Mouse (Mus musculus) forebrain, embryonic 12.5 days (tissue): Measurements from ENCODE around the gene Zfp821. TPM values are rescaled to one million over a fixed set of nuclear protein-coding genes. Genes with fewer than 3 reads are reported as not detected.

ENCODE experiments used
- ATAC-seq: fragments of 200-750 bp; cut with Nextera tagmentation; 2 replicates; pipeline ENCODE4 v1.8.0; 2017; ENCODE audit warnings: moderate TSS enrichment; ENCODE audit not compliant: low FRiP score
- H3K27ac ChIP-seq: fragments of 300-500 bp; sonication (generic); 2 replicates; pipeline ENCODE4 v1.5.1; 2016; ENCODE audit warnings: mild to moderate bottlenecking
- H3K27me3 ChIP-seq: fragments of 300-500 bp; sonication (generic); 2 replicates; pipeline ENCODE4 v1.6.1; 2016; ENCODE audit warnings: mild to moderate bottlenecking
- H3K36me3 ChIP-seq: fragments of 300-500 bp; sonication (generic); replicated peaks from 2 replicates; pipeline ENCODE4 v1.6.1; 2016; ENCODE audit warnings: mild to moderate bottlenecking
- H3K4me1 ChIP-seq: fragments of 300-500 bp; sonication (generic); 2 replicates; pipeline ENCODE4 v1.6.1; 2016
- H3K4me2 ChIP-seq: fragments of 300-500 bp; sonication (generic); 2 replicates; pipeline ENCODE4 v1.6.1; 2016; ENCODE audit warnings: mild to moderate bottlenecking, moderate library complexity
- H3K4me3 ChIP-seq: fragments of 300-500 bp; sonication (generic); replicated peaks from 2 replicates; pipeline ENCODE4 v1.5.1; 2016; ENCODE audit warnings: mild to moderate bottlenecking
- H3K9ac ChIP-seq: fragments of 300-500 bp; sonication (generic); 2 replicates; pipeline ENCODE4 v1.6.1; 2016; ENCODE audit warnings: mild to moderate bottlenecking
- H3K9me3 ChIP-seq: fragments of 300-500 bp; sonication (generic); 2 replicates; pipeline ENCODE4 v1.6.1; 2016
- WGBS: fragments of 180-500 bp; shearing (Covaris S2); methylation state at CpG from one replicate; pipeline ENCODE4 v1.1.7; 2016; 5-methylcytosine and 5-hydroxymethylcytosine counted together
- polyA plus RNA-seq: library from polyadenylated mRNA; unstranded; fragments of >200 nt; fragmentation: Nextera tagmentation; extraction: Ambion mirVana; gene quantifications from 2 replicates; pipeline ENCODE4 v1.2.1, GENCODE M21; 2016

Zfp821 gene
- polyA plus RNA-seq, 1 experiment from 2014 or later: 78.5 TPM

- peak; percentile 99 for ATAC-seq
- no peaks in the 10 kb centered on the region for H3K9me3 ChIP-seq
- H3K4me1 ChIP-seq: peaks cover 31% of the 10 kb centered on the region
- peak within 1 kb of the TSS; percentile 95 for H3K9ac ChIP-seq
- WGBS: under 1% methylated on average over 57 of the region's 57 CpGs
- H3K4me3 ChIP-seq: peak within 1 kb of the TSS; percentile 99
- peaks cover 3% of the 10 kb centered on the region; the same call in 1 of the 2 replicates for H3K27me3 ChIP-seq
- H3K36me3 ChIP-seq: 0 out of 2 replicates have a peak, but pooled peaks cover 3% of the 10 kb centered on the region
- peak within 1 kb of the TSS; percentile 79 for H3K4me2 ChIP-seq
- peak within 1 kb of the TSS; percentile 79 for H3K27ac ChIP-seq
Observed at GRCm38 (mm10) chr8:109693146-109693900, 12.0 kb upstream of the Zfp821 start, which contains the start of gene Ist1. Gene Ist1 (minus strand): TSS chr8:109693260.

- H3K4me2 ChIP-seq: peak overlapping the region; percentile 79; the same call in 1 of the 2 replicates
- H3K27ac ChIP-seq: no peak overlapping the region
- no peaks in the 10 kb centered on the region for H3K9me3 ChIP-seq
- H3K27me3 ChIP-seq: peaks cover 4% of the 10 kb centered on the region; the same call in 1 of the 2 replicates
- H3K4me3 ChIP-seq: peak overlapping the region; percentile 99; the same call in 1 of the 2 replicates
- H3K9ac ChIP-seq: no peak overlapping the region
- H3K4me1 ChIP-seq: peaks cover 31% of the 10 kb centered on the region
- 59% methylated on average over 6 of the region's 6 CpGs for WGBS
- no peak for ATAC-seq
- H3K36me3 ChIP-seq: 0 out of 2 replicates have a peak, but pooled peaks cover 3% of the 10 kb centered on the region
Observed at GRCm38 (mm10) chr8:109694154-109694553, 11.2 kb upstream of the Zfp821 start.

- WGBS: 78% methylated on average over 1 of the region's 1 CpGs
Observed at GRCm38 (mm10) chr8:109697754-109698153, 7.6 kb upstream of the Zfp821 start.

GRCm38 (mm10) chr8:109698477-109698876 is 6.9 kb upstream of the Zfp821 start:
- Histone ChIP-seq H3K36me3 (no peaks in the 10 kb centered on the region), H3K27me3 (peaks cover 19% of the 10 kb centered on the region), H3K4me1 (peaks cover 8% of the 10 kb centered on the region), H3K9ac (no peak overlapping the region), H3K27ac (no peak overlapping the region), H3K4me3 (no peak overlapping the region), H3K4me2 (no peak overlapping the region), H3K9me3 (no peaks in the 10 kb centered on the region)
- ATAC-seq: no peak
- WGBS: 86% methylated on average over 3 of the region's 3 CpGs

More at GRCm38 (mm10) chr8:109697754-109698153, 7.6 kb upstream of the Zfp821 start:
- H3K36me3 ChIP-seq: no peaks in the 10 kb centered on the region
- no peak overlapping the region for H3K27ac ChIP-seq
- ATAC-seq: no peak
- no peak overlapping the region for H3K4me2 ChIP-seq
- H3K9me3 ChIP-seq: no peaks in the 10 kb centered on the region
- H3K4me3 ChIP-seq: no peak overlapping the region
- H3K4me1 ChIP-seq: peaks cover 8% of the 10 kb centered on the region
- H3K27me3 ChIP-seq: peaks cover 13% of the 10 kb centered on the region; the same call in 1 of the 2 replicates
- no peak overlapping the region for H3K9ac ChIP-seq

GRCm38 (mm10) chr8:109704565-109705319 is 604 bp upstream of the Zfp821 start:
- H3K27me3 ChIP-seq: peaks cover 25% of the 10 kb centered on the region
- peak; percentile 24; the same call in 1 of the 2 replicates for ATAC-seq

GRCm38 (mm10) chr8:109706076-109706873 is 929 bp downstream of the Zfp821 start:
- H3K36me3 ChIP-seq: peaks cover 37% of the 10 kb centered on the region
- H3K4me2 ChIP-seq: peak overlapping the region; percentile 73
- H3K9me3 ChIP-seq: no peaks in the 10 kb centered on the region
- under 1% methylated on average over 27 of the region's 30 CpGs for WGBS
- H3K9ac ChIP-seq: peak overlapping the region; percentile 99
- ATAC-seq: peak; percentile 30; the same call in 1 of the 2 replicates
- H3K27ac ChIP-seq: peak overlapping the region; percentile 95
- H3K27me3 ChIP-seq: peaks cover 25% of the 10 kb centered on the region
- peak overlapping the region; percentile 87 for H3K4me3 ChIP-seq
- peaks cover 33% of the 10 kb centered on the region for H3K4me1 ChIP-seq

More at GRCm38 (mm10) chr8:109704565-109705319, 604 bp upstream of the Zfp821 start:
- H3K27ac ChIP-seq: no peak overlapping the region
- H3K9ac ChIP-seq: peak overlapping the region; percentile 55
- H3K4me1 ChIP-seq: peaks cover 33% of the 10 kb centered on the region
- no peaks in the 10 kb centered on the region for H3K9me3 ChIP-seq
- H3K4me3 ChIP-seq: peak overlapping the region; percentile 87
- peak overlapping the region; percentile 73 for H3K4me2 ChIP-seq
- H3K36me3 ChIP-seq: peaks cover 22% of the 10 kb centered on the region
- 13% methylated on average over 24 of the region's 24 CpGs for WGBS

GRCm38 (mm10) chr8:109706874-109707237 is 1.5 kb downstream of the Zfp821 start:
- H3K9ac ChIP-seq: peak overlapping the region; percentile 99
- no peak overlapping the region for H3K27ac ChIP-seq
- H3K4me3 ChIP-seq: peak overlapping the region; percentile 87
- peaks cover 43% of the 10 kb centered on the region for H3K36me3 ChIP-seq
- H3K4me1 ChIP-seq: peaks cover 33% of the 10 kb centered on the region
- H3K9me3 ChIP-seq: no peaks in the 10 kb centered on the region
- ATAC-seq: 0 out of 2 replicates have a peak, but pooled peaks have one; percentile 44
- H3K27me3 ChIP-seq: peaks cover 25% of the 10 kb centered on the region
- peak overlapping the region; percentile 73 for H3K4me2 ChIP-seq
- whole genome bisulfite sequencing: 23% methylated on average over 2 of the region's 2 CpGs

GRCm38 (mm10) chr8:109707921-109708320 is 2.6 kb downstream of the Zfp821 start:
- Histone ChIP-seq H3K27ac (no peak overlapping the region), H3K4me2 (peak overlapping the region; percentile 73), H3K4me1 (peaks cover 33% of the 10 kb centered on the region), H3K27me3 (peaks cover 19% of the 10 kb centered on the region), H3K9me3 (no peaks in the 10 kb centered on the region), H3K9ac (0 out of 2 replicates have a peak overlapping the region, but pooled peaks have one; percentile 99), H3K36me3 (peaks cover 53% of the 10 kb centered on the region), H3K4me3 (no peak overlapping the region)
- 98% methylated on average over 4 of the region's 4 CpGs for WGBS
- ATAC-seq: no peak

- WGBS: 91% methylated on average over 1 of the region's 1 CpGs
- Histone ChIP-seq H3K9ac (no peak overlapping the region), H3K9me3 (no peaks in the 10 kb centered on the region), H3K4me1 (peaks cover 15% of the 10 kb centered on the region), H3K36me3 (peaks cover 92% of the 10 kb centered on the region), H3K27me3 (no peaks in the 10 kb centered on the region), H3K4me2 (no peak overlapping the region), H3K4me3 (no peak overlapping the region), H3K27ac (no peak overlapping the region)
- ATAC-seq: no peak
Observed at GRCm38 (mm10) chr8:109712521-109712920, 7.2 kb downstream of the Zfp821 start.

- Histone ChIP-seq H3K9ac (no peak overlapping the region), H3K27ac (no peak overlapping the region), H3K4me3 (no peak overlapping the region), H3K4me1 (no peaks in the 10 kb centered on the region), H3K4me2 (no peak overlapping the region), H3K36me3 (peaks cover 94% of the 10 kb centered on the region), H3K9me3 (no peaks in the 10 kb centered on the region), H3K27me3 (no peaks in the 10 kb centered on the region)
- ATAC-seq: no peak
- WGBS: 94% methylated on average over 5 of the region's 5 CpGs
Observed at GRCm38 (mm10) chr8:109714961-109715360, 9.6 kb downstream of the Zfp821 start.

GRCm38 (mm10) chr8:109725106-109725505 is 19.8 kb downstream of the Zfp821 start:
- WGBS: 90% methylated on average over 3 of the region's 3 CpGs
- Histone ChIP-seq H3K9me3 (no peaks in the 10 kb centered on the region), H3K27me3 (no peaks in the 10 kb centered on the region), H3K9ac (no peak overlapping the region), H3K4me1 (no peaks in the 10 kb centered on the region), H3K36me3 (peaks cover 90% of the 10 kb centered on the region), H3K27ac (no peak overlapping the region), H3K4me3 (no peak overlapping the region), H3K4me2 (no peak overlapping the region)
- no peak for ATAC-seq
